Mouse (Mus musculus): ENCODE results near the gene Rab3d.

GRCm38 (mm10) chr9:21947540-21948130, 29.6 kb upstream of the Rab3d start:
- no peak for TF ChIP-seq GATA1 (IDR thresholded peaks at IDR 0.05; ENCODE audit: low read length)
- no peak for TF ChIP-seq TAL1 (IDR thresholded peaks at IDR 0.05; ENCODE audit: low read length)
